Mouse (Mus musculus): ENCODE measurements around the gene Marf1. TPM values are rescaled to one million over a fixed set of nuclear protein-coding genes. Genes with fewer than 3 reads are reported as not detected.
"Not testable (repeated sequence)": the region's sequence is repeated elsewhere in the genome, so short reads cannot be mapped to it uniquely, and the experiment has no call there.

Marf1 gene
- polyA plus RNA-seq, 1 experiment from 2014 or later = 14.9 TPM

GRCm38 (mm10) chr16:14160941-14161340 is 2.2 kb downstream of the Marf1 start:
- no peak for ATAC-seq (ENCODE audit: insufficient read depth, low FRiP score, low read depth)
- Histone ChIP-seq H3K9ac (no peak overlapping the region), H3K36me3 (no peaks in the 10 kb centered on the region), H3K4me1 (peaks cover 10% of the 10 kb centered on the region; the same call in 1 of the 2 replicates), H3K27me3 (replicated peaks) (no peaks in the 10 kb centered on the region), H3K4me3 (replicated peaks) (no peak overlapping the region), H3K27ac (no peak overlapping the region), H3K9me3 (no peaks in the 10 kb centered on the region), H3K4me2 (no peak overlapping the region)
- 83% methylated on average over 1 of the region's 1 CpGs for whole genome bisulfite sequencing

GRCm38 (mm10) chr16:14159746-14160131 is 3.4 kb downstream of the Marf1 start:
- WGBS = under 1% methylated on average over 10 of the region's 10 CpGs
- no peaks in the 10 kb centered on the region for H3K27me3 ChIP-seq (replicated peaks)
- ATAC-seq (ENCODE audit: insufficient read depth, low FRiP score, low read depth) = no peak
- no peaks in the 10 kb centered on the region for H3K36me3 ChIP-seq
- peaks cover 10% of the 10 kb centered on the region; the same call in 1 of the 2 replicates for H3K4me1 ChIP-seq
- peak overlapping the region; percentile 77 for H3K9ac ChIP-seq
- H3K4me2 ChIP-seq = peak overlapping the region; percentile 70
- H3K4me3 ChIP-seq (replicated peaks) = peak overlapping the region; percentile 80
- H3K9me3 ChIP-seq = no peaks in the 10 kb centered on the region
- H3K27ac ChIP-seq = peak overlapping the region; percentile 99

- Histone ChIP-seq H3K4me3 (replicated peaks) (peak overlapping the region; percentile 80), H3K9me3 (no peaks in the 10 kb centered on the region), H3K4me1 (peaks cover 10% of the 10 kb centered on the region; the same call in 1 of the 2 replicates), H3K4me2 (peak overlapping the region; percentile 70), H3K9ac (peak overlapping the region; percentile 77), H3K27me3 (replicated peaks) (no peaks in the 10 kb centered on the region), H3K27ac (peak overlapping the region; percentile 99), H3K36me3 (no peaks in the 10 kb centered on the region)
- WGBS = under 1% methylated on average over 58 of the region's 58 CpGs
- peak; percentile 91 for ATAC-seq (ENCODE audit: insufficient read depth, low FRiP score, low read depth)
Observed at GRCm38 (mm10) chr16:14158936-14159745, 4.0 kb downstream of the Marf1 start.

GRCm38 (mm10) chr16:14158536-14158935 is 4.6 kb downstream of the Marf1 start:
- ATAC-seq (ENCODE audit: insufficient read depth, low FRiP score, low read depth) = no peak
- peak overlapping the region; percentile 81 for H3K27ac ChIP-seq
- peak overlapping the region; percentile 67 for H3K4me2 ChIP-seq
- H3K36me3 ChIP-seq = no peaks in the 10 kb centered on the region
- WGBS = 7% methylated on average over 7 of the region's 7 CpGs
- peaks cover 6% of the 10 kb centered on the region; the same call in 1 of the 2 replicates for H3K4me1 ChIP-seq
- no peaks in the 10 kb centered on the region for H3K9me3 ChIP-seq
- peak overlapping the region; percentile 66; the same call in 1 of the 2 replicates for H3K9ac ChIP-seq
- H3K4me3 ChIP-seq (replicated peaks) = peak overlapping the region; percentile 80
- no peaks in the 10 kb centered on the region for H3K27me3 ChIP-seq (replicated peaks)

- no peak overlapping the region for H3K9ac ChIP-seq
Observed at GRCm38 (mm10) chr16:14156312-14156711, 6.8 kb downstream of the Marf1 start.

GRCm38 (mm10) chr16:14155638-14156037 is 7.5 kb downstream of the Marf1 start:
- ATAC-seq (ENCODE audit: insufficient read depth, low FRiP score, low read depth); H3K4me2 ChIP-seq; H3K9me3 ChIP-seq; H3K27ac ChIP-seq; H3K9ac ChIP-seq; H3K27me3 ChIP-seq (replicated peaks); H3K4me1 ChIP-seq; H3K4me3 ChIP-seq (replicated peaks): not testable (repeated sequence)
- H3K36me3 ChIP-seq = peaks cover 13% of the 10 kb centered on the region
- 64% methylated on average over 1 of the region's 2 CpGs for WGBS

More at GRCm38 (mm10) chr16:14156312-14156711, 6.8 kb downstream of the Marf1 start:
- ATAC-seq (ENCODE audit: insufficient read depth, low FRiP score, low read depth) = no peak
- no peaks in the 10 kb centered on the region for H3K9me3 ChIP-seq
- peaks cover 6% of the 10 kb centered on the region; the same call in 1 of the 2 replicates for H3K4me1 ChIP-seq
- H3K4me3 ChIP-seq (replicated peaks) = no peak overlapping the region
- no peak overlapping the region for H3K4me2 ChIP-seq
- whole genome bisulfite sequencing = 79% methylated on average over 6 of the region's 6 CpGs
- no peak overlapping the region for H3K27ac ChIP-seq
- no peaks in the 10 kb centered on the region for H3K27me3 ChIP-seq (replicated peaks)
- peaks cover 11% of the 10 kb centered on the region for H3K36me3 ChIP-seq

GRCm38 (mm10) chr16:14151718-14152117 is 11.4 kb downstream of the Marf1 start:
- H3K4me3 ChIP-seq (replicated peaks) = no peak overlapping the region
- ATAC-seq (ENCODE audit: insufficient read depth, low FRiP score, low read depth) = no peak
- peaks cover 22% of the 10 kb centered on the region for H3K36me3 ChIP-seq
- H3K4me1 ChIP-seq = no peaks in the 10 kb centered on the region
- H3K27me3 ChIP-seq (replicated peaks) = no peaks in the 10 kb centered on the region
- no peak overlapping the region for H3K4me2 ChIP-seq
- H3K27ac ChIP-seq = no peak overlapping the region
- no peak overlapping the region for H3K9ac ChIP-seq
- 86% methylated on average over 4 of the region's 4 CpGs for WGBS
- H3K9me3 ChIP-seq = no peaks in the 10 kb centered on the region

- no peak overlapping the region for H3K9ac ChIP-seq
- H3K4me3 ChIP-seq (replicated peaks) = no peak overlapping the region
- H3K27ac ChIP-seq = no peak overlapping the region
- no peaks in the 10 kb centered on the region for H3K4me1 ChIP-seq
- H3K9me3 ChIP-seq = no peaks in the 10 kb centered on the region
- H3K4me2 ChIP-seq = no peak overlapping the region
- peaks cover 40% of the 10 kb centered on the region for H3K36me3 ChIP-seq
- ATAC-seq (ENCODE audit: insufficient read depth, low FRiP score, low read depth) = no peak
- no peaks in the 10 kb centered on the region for H3K27me3 ChIP-seq (replicated peaks)
Observed at GRCm38 (mm10) chr16:14147712-14148111, 15.4 kb downstream of the Marf1 start.

- ATAC-seq (ENCODE audit: insufficient read depth, low FRiP score, low read depth) = no peak
- H3K36me3 ChIP-seq = peaks cover 57% of the 10 kb centered on the region
- 59% methylated on average over 3 of the region's 3 CpGs for WGBS
Observed at GRCm38 (mm10) chr16:14143298-14143697, 19.9 kb downstream of the Marf1 start.

GRCm38 (mm10) chr16:14139106-14139505 is 24.0 kb downstream of the Marf1 start:
- no peaks in the 10 kb centered on the region for H3K9me3 ChIP-seq
- H3K4me3 ChIP-seq (replicated peaks) = no peak overlapping the region
- no peak for ATAC-seq (ENCODE audit: insufficient read depth, low FRiP score, low read depth)
- no peak overlapping the region for H3K4me2 ChIP-seq
- no peak overlapping the region for H3K9ac ChIP-seq
- H3K27me3 ChIP-seq (replicated peaks) = no peaks in the 10 kb centered on the region
- H3K27ac ChIP-seq = no peak overlapping the region
- H3K36me3 ChIP-seq = peaks cover 57% of the 10 kb centered on the region
- no peaks in the 10 kb centered on the region for H3K4me1 ChIP-seq

More at GRCm38 (mm10) chr16:14143298-14143697, 19.9 kb downstream of the Marf1 start:
- Histone ChIP-seq H3K9ac (no peak overlapping the region), H3K27ac (no peak overlapping the region), H3K9me3 (no peaks in the 10 kb centered on the region), H3K4me2 (no peak overlapping the region), H3K4me3 (replicated peaks) (no peak overlapping the region), H3K4me1 (no peaks in the 10 kb centered on the region), H3K27me3 (replicated peaks) (no peaks in the 10 kb centered on the region)

- 83% methylated on average over 1 of the region's 1 CpGs for WGBS
- Histone ChIP-seq H3K4me2 (no peak overlapping the region), H3K4me1 (no peaks in the 10 kb centered on the region), H3K9ac (no peak overlapping the region), H3K4me3 (replicated peaks) (no peak overlapping the region), H3K27me3 (replicated peaks) (no peaks in the 10 kb centered on the region), H3K27ac (no peak overlapping the region), H3K36me3 (peaks cover 54% of the 10 kb centered on the region), H3K9me3 (no peaks in the 10 kb centered on the region)
- ATAC-seq (ENCODE audit: insufficient read depth, low FRiP score, low read depth) = no peak
Observed at GRCm38 (mm10) chr16:14137976-14138561, 25.1 kb downstream of the Marf1 start.

- no peaks in the 10 kb centered on the region for H3K4me1 ChIP-seq
- no peak overlapping the region for H3K4me3 ChIP-seq (replicated peaks)
- H3K27ac ChIP-seq = no peak overlapping the region
- no peak for ATAC-seq (ENCODE audit: insufficient read depth, low FRiP score, low read depth)
- no peak overlapping the region for H3K4me2 ChIP-seq
- no peak overlapping the region for H3K9ac ChIP-seq
- H3K36me3 ChIP-seq = peaks cover 50% of the 10 kb centered on the region
- WGBS = 87% methylated on average over 2 of the region's 2 CpGs
- no peaks in the 10 kb centered on the region for H3K9me3 ChIP-seq
- H3K27me3 ChIP-seq (replicated peaks) = no peaks in the 10 kb centered on the region
Observed at GRCm38 (mm10) chr16:14135014-14135413, 28.1 kb downstream of the Marf1 start.

Measured in stomach, embryonic 15.5 days (tissue).